ENCODE assay signal across 9 mouse cellular contexts in genomic region chr4:129960180-129960944, GRCm38 (mm10). TPM values are rescaled to one million over a fixed set of nuclear protein-coding genes. Genes with fewer than 3 reads are reported as not detected.
DNase-seq lines count a peak whose midpoint lies in the region; TF ChIP-seq lines count a peak whose summit lies in the region.
"Had no signal": no experiment of that assay in that cellular context is flagged by ENCODE, and none has a peak within 500 bp of the region (broad histone marks: within the 10 kb centered on the region; RNA-seq: fewer than 3 reads in every experiment).

No protein-coding gene starts in this region.

- intact Hi-C loops in heart, adult 2 months (cut with DNase I): loop anchor here (5.0 kb wide), 1 partner anchor 77 kb away; no protein-coding TSS in a partner anchor
- intact Hi-C loops in left cerebral cortex, postnatal 4 days (cut with DNase I): no loop called here

- H3K36me3 ChIP-seq in spleen, adult 2 months (ENCODE audit: control insufficient read depth, insufficient read depth, low read length): no peaks in the 10 kb centered on the region
- no peaks in the 10 kb centered on the region for H3K36me3 ChIP-seq in heart, adult 2 months (ENCODE audit: control insufficient read depth, insufficient read depth, low read length)
- H3K36me3 ChIP-seq: G1E had no signal

- peak in 1 of 2 experiments; percentile 40 for DNase-seq in spleen, adult 2 months (ENCODE audit: low read depth in 1 of 2, low spot score in 2 of 2)
- DNase-seq in spleen, adult 12 weeks (ENCODE audit: low spot score): no peak
- peak; percentile 46 for DNase-seq in embryo, embryonic 11.5 days (ENCODE audit: low read depth, low spot score)
- DNase-seq in heart, adult 2 months: peak; percentile 58 to 64
- peak; percentile 51 for DNase-seq in kidney, adult 18-20 months
- peak; percentile 77 for DNase-seq in left cerebral cortex, postnatal 4 days
- DNase-seq in mesoderm, embryonic 11.5 days (ENCODE audit: low read depth, low spot score): peak; percentile 87
- DNase-seq in skeletal muscle tissue, adult 2 months (ENCODE audit: low read depth, low spot score): peak; percentile 22

- no peaks in the 10 kb centered on the region for H3K79me2 ChIP-seq in heart, adult 2 months (replicated peaks; ENCODE audit: control insufficient read depth, insufficient read depth, low read length)

- H3K27ac ChIP-seq in spleen, adult 2 months (ENCODE audit: insufficient read depth, low read length): no peak overlapping the region
- H3K27ac ChIP-seq in heart, adult 2 months: no peak overlapping the region

- no peak for TF ChIP-seq CTCF in spleen, adult 2 months (IDR thresholded peaks at IDR 0.05; ENCODE audit: extremely low read depth, insufficient read depth, insufficient read length, insufficient replicate concordance)
- TF ChIP-seq CTCF in heart, adult 2 months (IDR thresholded peaks at IDR 0.05): no peak

- no peaks in the 10 kb centered on the region for H3K27me3 ChIP-seq in spleen, adult 2 months (ENCODE audit: control insufficient read depth, insufficient read depth, low read length)
- no peaks in the 10 kb centered on the region for H3K27me3 ChIP-seq in heart, adult 2 months (ENCODE audit: control insufficient read depth, insufficient read depth, low read length)

- TF ChIP-seq POLR2A in spleen, adult 2 months (IDR thresholded peaks at IDR 0.05; ENCODE audit: low read depth, low read length): no peak
- no peak for TF ChIP-seq POLR2A in heart, adult 2 months (IDR thresholded peaks at IDR 0.05; ENCODE audit: insufficient read depth, low read depth, low read length)

- H3K9ac ChIP-seq in heart, adult 2 months (ENCODE audit: low read depth, low read length): peak overlapping the region; percentile 34; the same call in 1 of the 2 replicates

- WGBS in spleen, adult 2 months: 2% methylated on average over 37 of the region's 37 CpGs
- 2% methylated on average over 37 of the region's 37 CpGs for WGBS in heart, adult 2 months

- H3K4me1 ChIP-seq in spleen, adult 2 months (ENCODE audit: control insufficient read depth, insufficient read depth, insufficient read length): no peaks in the 10 kb centered on the region
- no peaks in the 10 kb centered on the region; the same call in 1 of the 2 replicates for H3K4me1 ChIP-seq in heart, adult 2 months (ENCODE audit: control insufficient read depth, insufficient read depth, low read length)

- H3K4me3 ChIP-seq in spleen, adult 2 months (ENCODE audit: extremely low read depth, insufficient read depth, insufficient read length): peak overlapping the region; percentile 64
- H3K4me3 ChIP-seq in heart, adult 2 months: peak overlapping the region; percentile 20

- TF ChIP-seq EP300 in heart, adult 2 months (IDR thresholded peaks at IDR 0.05; ENCODE audit: insufficient read depth, low read depth, low read length): no peak

RNA-seq across cellular contexts. Expression of gene Adgrb2, which starts 24.3 kb away (rescaled TPM):
- 4.0 and 6.4 TPM in 2 replicates for polyA plus RNA-seq in spleen, adult 2 months (2012; rRNA removed)
- 1 to 10 TPM; 1.8 to 2.0 TPM for total RNA-seq in heart, adult 2 months (2021)
- polyA plus RNA-seq in heart, adult 2 months (2012; rRNA removed): 2.5 and 4.8 TPM in 2 replicates
- 100 to 1,000 TPM; 235 to 263 TPM for total RNA-seq in left cerebral cortex, postnatal 4 days (2021)
- polyA plus RNA-seq: G1E had no signal

RNA-seq across cellular contexts. Expression of gene Spocd1, which starts 31.3 kb away (rescaled TPM):
- 0.07 and 0.11 TPM in 2 replicates for polyA plus RNA-seq in spleen, adult 2 months (2012; rRNA removed)
- total RNA-seq in heart, adult 2 months (2021): under 1 TPM in 1 of 2 experiments, not detected in 1; 0.07 TPM
- polyA plus RNA-seq in heart, adult 2 months (2012; rRNA removed): not detected in 2 replicates
- total RNA-seq in left cerebral cortex, postnatal 4 days (2021): under 1 TPM in 1 of 2 experiments, not detected in 1; 0.24 TPM
- total RNA-seq: G1E had no signal
- polyA plus RNA-seq: G1E had no signal

Comparison
In these comparisons a context has a peak if more than half of its experiments do, and no peak if none do; other contexts are left out.
1. RNA of gene Adgrb2, which starts 24.3 kb away (total RNA-seq): 235 to 263 TPM in left cerebral cortex, postnatal 4 days; 1.8 to 2.0 TPM in heart, adult 2 months; every median in the first group is over 10 times any median in the second.